Mouse (Mus musculus) midbrain, embryonic 14.5 days (tissue): ENCODE results near the gene Osbpl2. TPM values are rescaled to one million over a fixed set of nuclear protein-coding genes. Genes with fewer than 3 reads are reported as not detected.

Source experiments
- ATAC-seq: fragments of 200-750 bp; cut with Nextera tagmentation; 2 replicates; pipeline ENCODE4 v1.8.0; 2017; ENCODE audit warnings: moderate number of reproducible peaks, moderate library complexity; ENCODE audit not compliant: low FRiP score, low TSS enrichment
- DNase-seq: peaks from one replicate; pipeline ENCODE4 v3.0.0-alpha.2; 2015
- H3K27ac ChIP-seq: fragments of 300-500 bp; sonication (generic); replicated peaks from 2 replicates; pipeline ENCODE4 v1.5.1; 2014; ENCODE audit warnings: mild to moderate bottlenecking, low read depth, low read length, moderate library complexity
- H3K27me3 ChIP-seq: fragments of 300-500 bp; sonication (generic); 2 replicates; pipeline ENCODE4 v1.6.1; 2014; ENCODE audit warnings: low read length, control low read depth, mixed read lengths; ENCODE audit not compliant: control insufficient read depth, insufficient read depth
- H3K36me3 ChIP-seq: fragments of 300-500 bp; sonication (generic); 2 replicates; pipeline ENCODE4 v1.6.1; 2014; ENCODE audit warnings: low read length, control low read depth; ENCODE audit not compliant: control insufficient read depth, insufficient read depth
- H3K4me1 ChIP-seq: fragments of 300-500 bp; sonication (generic); 2 replicates; pipeline ENCODE4 v1.6.1; 2014; ENCODE audit warnings: mild to moderate bottlenecking, antibody characterized with exemption, low read length, control low read depth; ENCODE audit not compliant: control insufficient read depth, insufficient read depth
- H3K4me2 ChIP-seq: fragments of 300-500 bp; sonication (generic); 2 replicates; pipeline ENCODE4 v1.6.1; 2014; ENCODE audit warnings: mild to moderate bottlenecking, low read length, moderate library complexity
- H3K4me3 ChIP-seq: fragments of 300-500 bp; sonication (generic); replicated peaks from 2 replicates; pipeline ENCODE4 v1.5.1; 2014; ENCODE audit warnings: low read depth, low read length
- H3K9ac ChIP-seq: fragments of 300-500 bp; sonication (generic); replicated peaks from 2 replicates; pipeline ENCODE4 v1.6.1; 2014; ENCODE audit warnings: mild to moderate bottlenecking, low read length, moderate library complexity
- H3K9me3 ChIP-seq: fragments of 300-500 bp; sonication (generic); 2 replicates; pipeline ENCODE4 v1.6.1; 2016; ENCODE audit warnings: low read length, control low read depth, mixed read lengths; ENCODE audit not compliant: control insufficient read depth
- WGBS: fragments of 180-500 bp; shearing (Covaris S2); extraction: QIAGEN DNeasy Blood & Tissue Kit; methylation state at CpG from one replicate; pipeline ENCODE4 v1.1.7; 2014; 5-methylcytosine and 5-hydroxymethylcytosine counted together
- polyA plus RNA-seq: library from polyadenylated mRNA; unstranded; fragments of >200 nt; fragmentation: Nextera tagmentation; extraction: Ambion mirVana; gene quantifications from 2 replicates; pipeline ENCODE4 v1.2.1, GENCODE M21; 2014

Osbpl2 gene
- polyA plus RNA-seq, 1 experiment from 2014 or later = 76.6 TPM

- no peak for DNase-seq
- WGBS = 75% methylated on average over 1 of the region's 1 CpGs
- H3K27me3 ChIP-seq = no peaks in the 10 kb centered on the region
These were observed 8.6 kb downstream of the Osbpl2 start for GRCm38 (mm10) chr2:180127675-180128074.

DNA sequence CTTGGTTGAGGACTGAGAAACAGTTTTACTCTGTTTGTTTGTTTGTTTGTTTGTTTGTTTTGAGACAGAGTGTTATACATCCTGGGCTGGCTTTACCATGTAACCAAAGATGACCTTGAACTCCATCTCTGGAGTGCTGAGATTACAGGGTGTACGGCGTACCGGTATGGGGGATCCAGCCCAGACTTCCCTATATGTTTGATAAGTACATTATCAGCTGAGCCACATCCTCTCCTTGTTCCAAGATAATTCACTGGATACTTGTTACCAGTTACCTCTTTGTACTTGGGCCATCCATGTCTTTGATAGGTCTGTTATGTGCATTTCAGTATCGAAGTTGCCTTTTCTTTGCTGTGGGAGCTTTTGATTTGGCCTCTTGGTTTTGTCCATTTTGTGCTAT is 14.1 kb downstream of the Osbpl2 start:
- Histone ChIP-seq H3K27me3 (no peaks in the 10 kb centered on the region), H3K9me3 (no peaks in the 10 kb centered on the region), H3K4me2 (no peak overlapping the region), H3K27ac (no peak overlapping the region), H3K4me3 (no peak overlapping the region), H3K9ac (no peak overlapping the region), H3K36me3 (peaks cover 11% of the 10 kb centered on the region), H3K4me1 (no peaks in the 10 kb centered on the region)
- ATAC-seq (no peak), DNase-seq (no peak)
- 96% methylated on average over 4 of the region's 4 CpGs for WGBS

More at GRCm38 (mm10) chr2:180127675-180128074, 8.6 kb downstream of the Osbpl2 start:
- H3K4me1 ChIP-seq = peaks cover 9% of the 10 kb centered on the region; the same call in 1 of the 2 replicates
- H3K9me3 ChIP-seq = no peaks in the 10 kb centered on the region
- 0 out of 2 replicates have a peak, but pooled peaks cover 4% of the 10 kb centered on the region for H3K36me3 ChIP-seq
- no peak for ATAC-seq
- H3K9ac ChIP-seq = no peak overlapping the region
- no peak overlapping the region for H3K4me2 ChIP-seq
- H3K27ac ChIP-seq = no peak overlapping the region
- H3K4me3 ChIP-seq = no peak overlapping the region

DNA sequence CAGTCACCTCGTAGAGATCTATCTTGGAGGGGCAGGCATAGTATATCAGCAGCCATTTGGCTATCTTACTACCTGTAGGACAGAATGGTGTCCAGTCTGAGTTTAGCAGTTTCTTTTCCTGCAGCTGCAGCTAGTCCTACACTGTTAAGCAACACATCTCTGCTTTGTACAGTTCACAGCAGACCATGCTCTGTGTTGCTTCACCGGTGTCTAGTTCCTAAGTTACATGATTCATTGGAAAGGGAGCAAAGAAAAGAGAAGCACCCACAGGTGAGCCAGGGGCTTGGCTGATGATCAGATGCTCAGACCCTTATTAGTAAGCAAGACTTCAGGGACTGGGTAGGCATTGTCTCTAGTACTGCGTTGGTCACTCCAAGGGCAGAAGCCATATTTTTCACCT is 14.8 kb downstream of the Osbpl2 start:
- Histone ChIP-seq H3K9ac (no peak overlapping the region), H3K36me3 (peaks cover 17% of the 10 kb centered on the region), H3K4me3 (no peak overlapping the region), H3K27me3 (no peaks in the 10 kb centered on the region), H3K4me1 (no peaks in the 10 kb centered on the region), H3K4me2 (no peak overlapping the region), H3K27ac (no peak overlapping the region), H3K9me3 (no peaks in the 10 kb centered on the region)
- 89% methylated on average over 3 of the region's 3 CpGs for WGBS
- ATAC-seq (no peak), DNase-seq (no peak)

DNA sequence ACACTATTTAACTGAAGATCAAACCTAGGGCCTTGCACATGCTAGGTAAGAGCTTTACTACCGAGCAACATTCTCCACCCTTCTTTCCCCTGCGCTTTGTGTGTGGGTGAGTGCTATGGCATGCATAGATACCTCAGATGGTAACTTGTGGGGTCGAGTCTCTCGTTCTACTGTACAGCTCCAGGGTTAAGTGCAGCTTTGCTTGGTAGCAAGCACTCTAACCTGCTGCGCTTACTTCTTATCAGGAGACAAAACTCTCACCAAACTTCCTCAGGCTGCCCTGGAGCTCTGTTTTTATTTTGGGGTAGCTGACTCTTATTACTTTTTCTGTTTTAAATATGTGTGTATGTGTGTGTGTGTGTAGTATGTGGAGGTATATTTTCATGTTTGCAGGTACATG is 16.3 kb downstream of the Osbpl2 start:
- H3K4me1 ChIP-seq = no peaks in the 10 kb centered on the region
- H3K36me3 ChIP-seq = peaks cover 27% of the 10 kb centered on the region
- no peak overlapping the region for H3K27ac ChIP-seq
- no peaks in the 10 kb centered on the region for H3K27me3 ChIP-seq
- no peaks in the 10 kb centered on the region for H3K9me3 ChIP-seq
- ATAC-seq (no peak), DNase-seq (no peak)
- 86% methylated on average over 5 of the region's 5 CpGs for WGBS
- H3K9ac ChIP-seq = no peak overlapping the region
- no peak overlapping the region for H3K4me2 ChIP-seq
- H3K4me3 ChIP-seq = no peak overlapping the region

DNA sequence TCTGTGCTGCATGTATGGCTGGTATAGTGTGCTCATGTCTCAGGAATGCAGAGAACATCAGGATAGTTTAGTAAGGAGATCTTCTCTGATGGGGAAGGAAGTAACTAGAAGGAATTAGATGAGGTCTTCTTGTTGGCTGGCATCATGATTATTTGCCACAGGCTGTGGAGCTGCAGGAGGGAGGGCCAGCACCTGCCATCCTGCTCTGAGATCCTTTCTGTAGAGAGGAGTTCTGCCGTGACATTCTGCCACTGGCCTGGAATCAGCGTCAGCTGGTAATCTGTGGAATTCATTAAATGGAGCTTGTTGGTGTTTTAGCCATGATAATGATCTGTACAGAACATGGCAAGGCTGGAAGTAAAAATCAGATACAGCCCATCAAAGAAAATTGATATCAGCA is 27.0 kb downstream of the Osbpl2 start:
- no peak for ATAC-seq
- Histone ChIP-seq H3K4me3 (no peak overlapping the region), H3K4me2 (no peak overlapping the region), H3K36me3 (peaks cover 88% of the 10 kb centered on the region), H3K9ac (no peak overlapping the region), H3K9me3 (no peaks in the 10 kb centered on the region), H3K4me1 (no peaks in the 10 kb centered on the region), H3K27ac (no peak overlapping the region), H3K27me3 (no peaks in the 10 kb centered on the region)
- 87% methylated on average over 2 of the region's 2 CpGs for WGBS
- no peak for DNase-seq

- Histone ChIP-seq H3K4me1 (no peaks in the 10 kb centered on the region), H3K9me3 (no peaks in the 10 kb centered on the region), H3K9ac (no peak overlapping the region), H3K4me3 (no peak overlapping the region), H3K27ac (no peak overlapping the region), H3K4me2 (no peak overlapping the region), H3K27me3 (no peaks in the 10 kb centered on the region), H3K36me3 (peaks cover 87% of the 10 kb centered on the region)
- no peak for ATAC-seq
- no peak for DNase-seq
- WGBS = 87% methylated on average over 6 of the region's 6 CpGs
These were observed 28.3 kb downstream of the Osbpl2 start for GRCm38 (mm10) chr2:180147379-180147778.

DNA sequence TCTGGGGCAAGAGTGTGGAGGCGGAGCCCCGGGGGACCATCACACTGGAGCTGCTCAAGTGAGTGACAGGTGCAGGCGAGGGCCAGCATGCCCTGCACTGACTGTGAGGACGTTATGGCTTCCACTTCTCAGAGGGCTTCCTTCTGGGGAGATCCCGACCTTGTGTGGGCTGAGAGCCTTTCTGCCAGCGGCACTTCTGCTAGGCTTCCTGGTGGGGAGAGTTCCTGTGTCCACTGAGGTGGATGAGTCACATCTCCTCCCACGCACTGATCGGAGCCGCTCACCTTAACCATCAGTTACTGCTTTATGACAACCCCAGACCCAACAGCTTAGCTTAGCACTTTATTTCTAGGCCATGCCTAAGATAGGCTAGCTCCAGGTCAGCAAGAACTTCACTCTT is 29.4 kb downstream of the Osbpl2 start:
- Histone ChIP-seq H3K4me3 (no peak overlapping the region), H3K27me3 (no peaks in the 10 kb centered on the region), H3K27ac (no peak overlapping the region), H3K36me3 (peaks cover 92% of the 10 kb centered on the region), H3K4me2 (no peak overlapping the region), H3K9me3 (no peaks in the 10 kb centered on the region), H3K4me1 (no peaks in the 10 kb centered on the region), H3K9ac (no peak overlapping the region)
- ATAC-seq (no peak), DNase-seq (no peak)
- WGBS = 89% methylated on average over 9 of the region's 9 CpGs

GRCm38 (mm10) chr2:180154796-180155195 is 35.7 kb downstream of the Osbpl2 start:
- no peak overlapping the region for H3K27ac ChIP-seq
- peaks cover 86% of the 10 kb centered on the region for H3K36me3 ChIP-seq
- no peaks in the 10 kb centered on the region for H3K27me3 ChIP-seq
- H3K4me3 ChIP-seq = no peak overlapping the region
- DNase-seq (no peak), ATAC-seq (no peak)
- 70% methylated on average over 3 of the region's 3 CpGs for WGBS
- H3K4me1 ChIP-seq = no peaks in the 10 kb centered on the region
- H3K9me3 ChIP-seq = no peaks in the 10 kb centered on the region
- H3K9ac ChIP-seq = no peak overlapping the region
- H3K4me2 ChIP-seq = no peak overlapping the region

- Histone ChIP-seq H3K27me3 (no peaks in the 10 kb centered on the region), H3K27ac (no peak overlapping the region), H3K36me3 (peaks cover 89% of the 10 kb centered on the region), H3K9me3 (no peaks in the 10 kb centered on the region), H3K4me2 (no peak overlapping the region), H3K9ac (no peak overlapping the region), H3K4me1 (no peaks in the 10 kb centered on the region), H3K4me3 (no peak overlapping the region)
- 94% methylated on average over 3 of the region's 3 CpGs for WGBS
- DNase-seq (no peak), ATAC-seq (no peak)
These were observed 39.5 kb downstream of the Osbpl2 start for GRCm38 (mm10) chr2:180158627-180159026.
